Mouse (Mus musculus): ENCODE data around the gene Smim8. TPM values are rescaled to one million over a fixed set of nuclear protein-coding genes. Genes with fewer than 3 reads are reported as not detected.
"Not testable (repeated sequence)": the region's sequence is repeated elsewhere in the genome, so short reads cannot be mapped to it uniquely, and the experiment has no call there.

Smim8 gene
- polyA plus RNA-seq, 1 experiment from 2014 or later = 49.8 TPM

- Histone ChIP-seq H3K4me1 (ENCODE audit: control insufficient read depth, insufficient read depth, low read depth, low read length) (no peaks in the 10 kb centered on the region), H3K27ac (ENCODE audit: low read depth, low read length) (no peak overlapping the region), H3K36me3 (ENCODE audit: control insufficient read depth, insufficient read depth, low read length) (no peaks in the 10 kb centered on the region), H3K9me3 (ENCODE audit: control insufficient read depth, low read length) (no peaks in the 10 kb centered on the region), H3K4me2 (ENCODE audit: low read length) (no peak overlapping the region), H3K27me3 (replicated peaks; ENCODE audit: control insufficient read depth, insufficient read depth, low read length) (no peaks in the 10 kb centered on the region), H3K4me3 (ENCODE audit: low read length) (no peak overlapping the region), H3K9ac (ENCODE audit: low read depth, low read length) (no peak overlapping the region)
- ATAC-seq = no peak
- 82% methylated on average over 2 of the region's 2 CpGs for WGBS
These were observed 7.4 kb upstream of the Smim8 start for GRCm38 (mm10) chr4:34785646-34786045.

GRCm38 (mm10) chr4:34784865-34785264, 6.6 kb upstream of the Smim8 start:
- ATAC-seq = no peak
- H3K27ac ChIP-seq (ENCODE audit: low read depth, low read length) = no peak overlapping the region
- H3K4me3 ChIP-seq (ENCODE audit: low read length) = no peak overlapping the region
- no peaks in the 10 kb centered on the region for H3K27me3 ChIP-seq (replicated peaks; ENCODE audit: control insufficient read depth, insufficient read depth, low read length)
- no peak overlapping the region for H3K4me2 ChIP-seq (ENCODE audit: low read length)
- no peaks in the 10 kb centered on the region for H3K9me3 ChIP-seq (ENCODE audit: control insufficient read depth, low read length)
- WGBS = 55% methylated on average over 5 of the region's 5 CpGs
- H3K36me3 ChIP-seq (ENCODE audit: control insufficient read depth, insufficient read depth, low read length) = no peaks in the 10 kb centered on the region
- no peaks in the 10 kb centered on the region for H3K4me1 ChIP-seq (ENCODE audit: control insufficient read depth, insufficient read depth, low read depth, low read length)
- H3K9ac ChIP-seq (ENCODE audit: low read depth, low read length) = no peak overlapping the region

- no peaks in the 10 kb centered on the region for H3K9me3 ChIP-seq (ENCODE audit: control insufficient read depth, low read length)
- no peak overlapping the region for H3K9ac ChIP-seq (ENCODE audit: low read depth, low read length)
- 42% methylated on average over 4 of the region's 4 CpGs for WGBS
- no peaks in the 10 kb centered on the region for H3K27me3 ChIP-seq (replicated peaks; ENCODE audit: control insufficient read depth, insufficient read depth, low read length)
- H3K4me3 ChIP-seq (ENCODE audit: low read length) = no peak overlapping the region
- H3K4me2 ChIP-seq (ENCODE audit: low read length) = no peak overlapping the region
- no peaks in the 10 kb centered on the region for H3K36me3 ChIP-seq (ENCODE audit: control insufficient read depth, insufficient read depth, low read length)
- H3K27ac ChIP-seq (ENCODE audit: low read depth, low read length) = no peak overlapping the region
- H3K4me1 ChIP-seq (ENCODE audit: control insufficient read depth, insufficient read depth, low read depth, low read length) = no peaks in the 10 kb centered on the region
- no peak for ATAC-seq
These were observed 4.5 kb upstream of the Smim8 start for GRCm38 (mm10) chr4:34782730-34783129.

- H3K27ac ChIP-seq (ENCODE audit: low read depth, low read length) = no peak overlapping the region
- ATAC-seq = no peak
- no peak overlapping the region for H3K9ac ChIP-seq (ENCODE audit: low read depth, low read length)
- peaks cover 1% of the 10 kb centered on the region; the same call in 1 of the 2 replicates for H3K4me1 ChIP-seq (ENCODE audit: control insufficient read depth, insufficient read depth, low read depth, low read length)
- no peaks in the 10 kb centered on the region for H3K9me3 ChIP-seq (ENCODE audit: control insufficient read depth, low read length)
- no peak overlapping the region for H3K4me2 ChIP-seq (ENCODE audit: low read length)
- WGBS = 7% methylated on average over 8 of the region's 8 CpGs
- no peak overlapping the region for H3K4me3 ChIP-seq (ENCODE audit: low read length)
- no peaks in the 10 kb centered on the region for H3K27me3 ChIP-seq (replicated peaks; ENCODE audit: control insufficient read depth, insufficient read depth, low read length)
- no peaks in the 10 kb centered on the region; the same call in 1 of the 2 replicates for H3K36me3 ChIP-seq (ENCODE audit: control insufficient read depth, insufficient read depth, low read length)
These were observed 6.4 kb downstream of the Smim8 start for GRCm38 (mm10) chr4:34771652-34772371.

GRCm38 (mm10) chr4:34756163-34756562, 22.1 kb downstream of the Smim8 start, which contains the start of gene Gm136:
Gene Gm136, minus strand, starts transcription at chr4:34756263.
- H3K9me3 ChIP-seq (ENCODE audit: control insufficient read depth, low read length) = no peaks in the 10 kb centered on the region
- 90% methylated on average over 1 of the region's 1 CpGs for WGBS
- no peaks in the 10 kb centered on the region for H3K27me3 ChIP-seq (replicated peaks; ENCODE audit: control insufficient read depth, insufficient read depth, low read length)
- no peak within 1 kb of the TSS for H3K27ac ChIP-seq (ENCODE audit: low read depth, low read length)
- no peak within 1 kb of the TSS for H3K4me3 ChIP-seq (ENCODE audit: low read length)
- ATAC-seq = no peak
- H3K9ac ChIP-seq (ENCODE audit: low read depth, low read length) = no peak within 1 kb of the TSS
- no peaks in the 10 kb centered on the region for H3K4me1 ChIP-seq (ENCODE audit: control insufficient read depth, insufficient read depth, low read depth, low read length)
- H3K4me2 ChIP-seq (ENCODE audit: low read length) = no peak within 1 kb of the TSS
- H3K36me3 ChIP-seq (ENCODE audit: control insufficient read depth, insufficient read depth, low read length) = no peaks in the 10 kb centered on the region

- ATAC-seq = no peak
- Histone ChIP-seq H3K9me3 (ENCODE audit: control insufficient read depth, low read length) (no peaks in the 10 kb centered on the region), H3K4me3 (ENCODE audit: low read length) (no peak overlapping the region), H3K9ac (ENCODE audit: low read depth, low read length) (no peak overlapping the region), H3K27ac (ENCODE audit: low read depth, low read length) (no peak overlapping the region), H3K4me2 (ENCODE audit: low read length) (no peak overlapping the region), H3K4me1 (ENCODE audit: control insufficient read depth, insufficient read depth, low read depth, low read length) (no peaks in the 10 kb centered on the region), H3K27me3 (replicated peaks; ENCODE audit: control insufficient read depth, insufficient read depth, low read length) (no peaks in the 10 kb centered on the region), H3K36me3 (ENCODE audit: control insufficient read depth, insufficient read depth, low read length) (no peaks in the 10 kb centered on the region)
- WGBS = 65% methylated on average over 6 of the region's 6 CpGs
These were observed 29.0 kb downstream of the Smim8 start for GRCm38 (mm10) chr4:34749236-34749635.

GRCm38 (mm10) chr4:34734461-34734860, 43.8 kb downstream of the Smim8 start:
- no peak overlapping the region for H3K9ac ChIP-seq (ENCODE audit: low read depth, low read length)
- 74% methylated on average over 3 of the region's 3 CpGs for WGBS
- no peaks in the 10 kb centered on the region for H3K9me3 ChIP-seq (ENCODE audit: control insufficient read depth, low read length)
- no peak overlapping the region for H3K4me2 ChIP-seq (ENCODE audit: low read length)
- H3K36me3 ChIP-seq (ENCODE audit: control insufficient read depth, insufficient read depth, low read length) = no peaks in the 10 kb centered on the region
- no peak overlapping the region for H3K27ac ChIP-seq (ENCODE audit: low read depth, low read length)
- H3K27me3 ChIP-seq (replicated peaks; ENCODE audit: control insufficient read depth, insufficient read depth, low read length) = 0 out of 2 replicates have a peak, but pooled peaks cover 3% of the 10 kb centered on the region
- H3K4me1 ChIP-seq (ENCODE audit: control insufficient read depth, insufficient read depth, low read depth, low read length) = peaks cover 3% of the 10 kb centered on the region; the same call in 1 of the 2 replicates
- ATAC-seq = no peak
- no peak overlapping the region for H3K4me3 ChIP-seq (ENCODE audit: low read length)

GRCm38 (mm10) chr4:34733415-34733814, 44.8 kb downstream of the Smim8 start:
- H3K4me1 ChIP-seq (ENCODE audit: control insufficient read depth, insufficient read depth, low read depth, low read length); H3K9ac ChIP-seq (ENCODE audit: low read depth, low read length); H3K9me3 ChIP-seq (ENCODE audit: control insufficient read depth, low read length); H3K4me3 ChIP-seq (ENCODE audit: low read length); H3K4me2 ChIP-seq (ENCODE audit: low read length); H3K27ac ChIP-seq (ENCODE audit: low read depth, low read length); ATAC-seq; H3K27me3 ChIP-seq (replicated peaks; ENCODE audit: control insufficient read depth, insufficient read depth, low read length); H3K36me3 ChIP-seq (ENCODE audit: control insufficient read depth, insufficient read depth, low read length): not testable (repeated sequence)
- 29% methylated on average over 2 of the region's 2 CpGs for WGBS

- peak within 1 kb of the TSS; percentile 58 for H3K9ac ChIP-seq (ENCODE audit: low read depth, low read length)
- 0 out of 2 replicates have a peak, but pooled peaks cover 3% of the 10 kb centered on the region for H3K27me3 ChIP-seq (replicated peaks; ENCODE audit: control insufficient read depth, insufficient read depth, low read length)
- peaks cover 3% of the 10 kb centered on the region; the same call in 1 of the 2 replicates for H3K4me1 ChIP-seq (ENCODE audit: control insufficient read depth, insufficient read depth, low read depth, low read length)
- no peaks in the 10 kb centered on the region for H3K9me3 ChIP-seq (ENCODE audit: control insufficient read depth, low read length)
- under 1% methylated on average over 38 of the region's 38 CpGs for WGBS
- peak within 1 kb of the TSS; percentile 51 for H3K4me3 ChIP-seq (ENCODE audit: low read length)
- H3K36me3 ChIP-seq (ENCODE audit: control insufficient read depth, insufficient read depth, low read length) = no peaks in the 10 kb centered on the region
- H3K4me2 ChIP-seq (ENCODE audit: low read length) = peak within 1 kb of the TSS; percentile 79
- peak; percentile 94 for ATAC-seq
- H3K27ac ChIP-seq (ENCODE audit: low read depth, low read length) = 0 out of 2 replicates have a peak within 1 kb of the TSS, but pooled peaks have one; percentile 31
These were observed 48.3 kb downstream of the Smim8 start, which contains the start of gene Cfap206 for GRCm38 (mm10) chr4:34729851-34730341. Gene Cfap206, minus strand, starts transcription at chr4:34730206.

Measured in hindbrain, embryonic 16.5 days (tissue).